Mouse (Mus musculus): ENCODE data around the gene Cadm2. TPM values are rescaled to one million over a fixed set of nuclear protein-coding genes. Genes with fewer than 3 reads are reported as not detected.

The Cadm2 gene
- total RNA-seq, 2 experiments from 2014 or later: not detected

DNA sequence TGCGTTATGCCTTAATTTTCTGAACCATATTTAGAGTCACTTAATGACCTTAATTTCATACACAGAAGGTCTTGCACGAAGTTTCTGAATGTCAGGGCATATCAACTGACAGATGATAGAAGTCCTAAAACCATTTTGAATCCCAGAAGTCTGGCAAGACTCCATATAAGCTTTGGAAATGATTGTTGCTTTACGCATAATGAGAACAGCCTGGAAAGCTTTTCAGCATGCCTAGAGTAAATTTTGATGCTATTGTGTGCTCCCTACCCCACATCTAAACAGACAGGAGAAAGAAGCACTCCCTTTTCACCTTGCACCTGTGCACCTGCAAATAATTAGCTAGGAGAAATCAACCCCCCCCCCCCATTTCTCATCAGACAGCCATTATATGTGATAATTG, 102.4 kb downstream of the Cadm2 start:
- ATAC-seq (replicated peaks; ENCODE audit: low FRiP score, low TSS enrichment, poor library complexity, severe bottlenecking): no peak

DNA sequence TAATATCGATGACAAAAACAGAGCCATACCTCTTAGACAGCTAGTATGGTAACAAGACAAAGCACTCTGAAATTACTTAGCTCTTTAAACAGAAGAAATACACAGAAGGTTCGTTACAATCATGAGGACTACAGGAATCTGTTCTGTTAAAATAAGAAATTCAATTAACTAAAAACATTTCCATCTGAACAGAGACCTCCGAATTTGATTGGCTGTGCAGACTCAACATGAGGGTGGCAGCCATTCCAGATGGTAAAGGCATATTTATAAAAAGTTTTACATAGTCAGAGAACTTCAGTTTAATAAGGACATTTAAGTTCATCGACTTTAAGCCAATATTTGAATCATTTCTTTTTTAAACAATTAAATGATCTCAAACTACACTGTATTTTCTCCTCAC, 105.2 kb downstream of the Cadm2 start:
- ATAC-seq (replicated peaks; ENCODE audit: low FRiP score, low TSS enrichment, poor library complexity, severe bottlenecking): no peak

DNA sequence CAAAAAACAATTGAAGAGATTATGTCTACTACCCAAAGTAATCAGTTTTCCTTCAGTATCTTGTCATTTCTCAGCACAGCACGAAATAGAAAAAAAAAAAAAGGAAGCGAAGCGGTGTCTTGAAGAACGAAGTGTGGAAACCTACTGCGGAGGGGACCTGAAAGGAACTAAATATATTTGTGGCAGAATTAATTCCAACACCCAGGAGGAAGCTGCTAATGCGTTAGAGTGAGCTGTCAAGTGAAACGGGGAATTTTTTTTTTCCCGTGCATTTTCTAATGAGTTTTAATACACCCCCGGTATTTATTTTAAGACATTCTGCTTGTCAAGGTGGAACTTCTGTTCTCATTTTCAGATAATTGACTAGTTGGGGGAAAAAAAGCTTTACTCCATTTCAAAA, 111.6 kb downstream of the Cadm2 start:
- ATAC-seq (replicated peaks; ENCODE audit: low FRiP score, low TSS enrichment, poor library complexity, severe bottlenecking): no peak

DNA sequence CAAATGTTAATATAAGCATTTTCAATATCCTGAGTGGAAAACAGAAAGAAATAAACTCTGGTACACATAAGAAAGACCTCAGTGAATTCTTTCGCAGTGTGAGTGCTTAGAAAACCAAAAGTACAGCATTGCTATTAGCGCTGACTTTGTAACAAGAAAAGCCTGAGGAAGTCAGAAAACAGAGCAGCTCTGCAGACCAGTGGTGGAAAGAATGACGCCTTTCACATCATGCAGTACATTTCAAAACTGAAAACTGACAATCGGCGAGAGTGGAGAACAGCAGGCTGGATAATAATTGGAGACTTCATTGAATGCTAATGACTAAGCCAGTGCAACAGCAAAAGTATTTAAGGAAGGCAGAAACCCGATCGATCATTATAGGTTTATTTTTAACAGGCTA, 138.2 kb downstream of the Cadm2 start:
- ATAC-seq (replicated peaks; ENCODE audit: low FRiP score, low TSS enrichment, poor library complexity, severe bottlenecking): no peak

DNA sequence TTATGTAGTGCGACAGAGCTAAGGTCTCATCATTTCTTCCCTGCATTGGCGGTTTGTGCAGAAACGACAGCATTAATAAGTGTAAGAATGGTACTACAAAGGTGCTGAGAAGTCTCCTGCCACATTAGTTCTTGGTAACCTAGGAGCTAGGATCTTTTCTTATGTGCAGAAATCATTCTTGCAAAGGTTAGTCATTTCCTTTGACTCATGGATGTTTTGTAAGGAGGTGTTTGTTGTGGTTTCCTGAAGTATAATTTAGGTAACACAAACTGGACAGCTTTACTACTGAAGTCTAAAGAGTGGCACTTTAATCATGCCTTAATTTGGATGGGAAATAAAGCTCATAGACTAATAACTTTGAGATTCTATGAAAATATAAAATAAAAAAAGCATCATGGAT, 153.7 kb downstream of the Cadm2 start:
- ATAC-seq (replicated peaks; ENCODE audit: low FRiP score, low TSS enrichment, poor library complexity, severe bottlenecking): no peak

DNA sequence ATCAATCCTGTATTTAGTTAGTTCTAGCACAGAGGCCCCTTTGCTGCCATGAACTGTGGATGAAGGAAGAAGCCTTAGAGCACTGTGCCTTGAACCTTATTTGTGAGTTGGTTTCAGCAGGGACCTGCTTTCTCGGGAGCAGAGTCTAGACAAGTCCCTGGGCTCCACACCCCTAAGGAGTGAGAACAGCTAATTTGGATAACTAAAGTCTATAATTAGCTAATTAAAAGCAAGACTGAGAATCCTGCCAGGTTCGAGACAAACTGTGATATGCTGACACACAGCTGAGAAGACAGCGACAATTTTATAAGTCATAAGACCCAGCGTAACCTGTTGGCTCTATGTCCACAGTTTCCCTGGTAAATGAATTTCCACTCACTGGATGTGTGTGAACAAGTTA, 184.4 kb downstream of the Cadm2 start:
- ATAC-seq (replicated peaks; ENCODE audit: low FRiP score, low TSS enrichment, poor library complexity, severe bottlenecking): no peak

DNA sequence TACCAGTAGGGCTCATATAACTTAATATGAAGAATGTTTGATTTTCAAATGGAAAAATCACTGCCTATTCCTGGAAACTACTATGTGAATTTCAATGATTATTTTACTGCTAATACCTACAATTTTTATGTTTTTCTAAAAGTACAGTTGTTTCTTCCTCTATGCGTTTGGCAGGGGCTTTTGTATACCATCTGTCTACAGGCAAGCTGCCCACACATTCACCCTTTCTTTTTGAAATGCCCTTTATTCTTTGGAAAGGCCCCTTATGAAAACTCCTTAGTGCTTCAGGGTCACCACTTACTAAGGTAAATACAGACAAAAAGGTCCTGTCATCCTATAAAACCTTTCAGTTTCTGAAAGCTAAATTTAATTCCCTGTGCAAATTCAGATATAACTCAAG, 195.3 kb downstream of the Cadm2 start:
- no peak for ATAC-seq (replicated peaks; ENCODE audit: low FRiP score, low TSS enrichment, poor library complexity, severe bottlenecking)

DNA sequence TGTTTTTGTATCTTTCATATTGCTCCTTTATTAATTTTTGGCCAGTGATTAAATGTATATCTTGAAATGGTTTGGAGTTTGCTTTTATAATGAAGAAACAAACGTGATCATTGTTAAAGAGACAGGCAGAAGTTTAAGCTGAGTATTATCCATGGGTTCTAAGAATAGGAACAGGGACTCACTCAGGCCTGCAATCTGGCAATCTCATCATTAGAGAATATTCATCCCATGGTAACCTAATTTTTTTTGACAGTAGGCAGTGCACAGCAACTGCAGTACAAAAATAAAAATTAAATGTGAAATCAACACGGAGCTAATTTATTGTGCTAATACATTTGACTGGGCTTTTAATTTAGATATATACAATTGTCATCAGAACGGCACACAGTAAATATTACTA, 209.8 kb downstream of the Cadm2 start:
- no peak for ATAC-seq (replicated peaks; ENCODE audit: low FRiP score, low TSS enrichment, poor library complexity, severe bottlenecking)

DNA sequence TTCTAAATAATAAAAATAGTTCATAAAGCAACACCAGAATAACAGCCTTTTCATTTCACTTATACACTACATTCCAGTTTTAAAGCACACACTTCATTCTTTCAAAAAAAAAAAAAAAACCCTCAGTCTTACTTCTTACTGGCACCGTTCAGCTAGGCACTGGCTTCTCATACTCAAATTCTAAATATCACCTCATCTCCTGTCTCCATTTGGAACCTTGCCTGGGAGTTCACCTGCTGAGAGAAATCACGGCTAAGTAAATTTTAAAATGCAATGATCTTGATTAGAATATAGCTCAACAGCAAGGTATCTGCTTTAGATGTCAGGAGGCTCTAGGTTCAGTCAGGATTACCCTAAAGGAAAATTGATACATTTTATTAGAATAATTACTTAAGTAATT, 210.2 kb downstream of the Cadm2 start:
- no peak for ATAC-seq (replicated peaks; ENCODE audit: low FRiP score, low TSS enrichment, poor library complexity, severe bottlenecking)

DNA sequence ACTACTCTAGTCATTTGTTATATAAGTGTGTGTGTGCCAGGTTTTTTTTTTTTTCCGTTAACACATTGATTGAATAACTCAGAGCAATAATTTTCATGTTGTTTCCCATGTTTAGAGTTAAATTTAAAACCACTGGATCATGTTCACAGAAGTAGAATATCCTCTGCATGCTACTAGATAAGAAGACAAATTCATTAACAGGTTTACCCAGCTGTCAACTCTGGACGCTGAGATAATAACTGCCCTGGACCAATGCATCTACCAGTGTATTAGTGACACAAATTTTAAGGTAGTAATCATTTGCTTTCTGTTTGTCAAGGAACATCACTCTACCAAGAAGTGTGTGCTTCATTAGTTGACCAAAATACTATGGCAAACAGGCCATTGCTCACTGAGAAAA, 253.0 kb downstream of the Cadm2 start:
- ATAC-seq (replicated peaks; ENCODE audit: low FRiP score, low TSS enrichment, poor library complexity, severe bottlenecking): no peak

DNA sequence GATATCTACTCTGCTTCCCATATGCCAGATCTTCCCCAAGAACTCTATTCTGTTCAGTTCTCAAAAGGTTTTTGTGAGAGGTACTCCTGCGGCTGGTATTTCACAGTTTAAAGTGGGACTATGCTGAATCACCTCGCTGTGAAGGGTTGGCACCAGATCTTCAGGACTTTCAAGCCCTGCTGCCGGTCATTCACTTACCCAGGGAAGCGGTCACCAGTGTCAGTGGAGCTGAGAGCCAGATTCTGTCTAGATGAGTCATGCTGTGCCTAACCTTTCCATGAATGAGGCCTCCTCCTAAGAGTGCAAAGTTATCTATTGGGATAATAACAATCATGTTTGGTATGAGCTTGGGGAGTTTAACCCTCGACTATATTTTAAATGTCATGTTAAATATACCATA, 272.7 kb downstream of the Cadm2 start:
- no peak for ATAC-seq (replicated peaks; ENCODE audit: low FRiP score, low TSS enrichment, poor library complexity, severe bottlenecking)

DNA sequence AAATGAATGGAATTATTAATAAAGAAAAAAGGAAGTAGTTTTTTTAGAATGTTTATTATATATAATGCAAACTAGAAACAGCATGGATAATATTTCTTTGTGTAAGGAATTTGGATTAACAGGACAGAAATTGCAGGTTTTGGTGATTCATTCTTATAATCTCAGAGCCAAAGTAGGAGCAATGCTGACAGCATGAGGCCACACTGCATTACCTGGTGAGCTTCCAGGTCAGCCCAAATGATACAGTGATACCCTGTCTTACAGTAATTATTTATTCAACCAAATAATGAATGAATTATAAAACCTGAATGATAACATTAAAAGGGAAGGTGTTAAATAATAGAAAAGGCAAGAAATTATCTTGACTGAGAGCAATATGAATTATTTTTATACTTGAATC, 273.1 kb downstream of the Cadm2 start:
- no peak for ATAC-seq (replicated peaks; ENCODE audit: low FRiP score, low TSS enrichment, poor library complexity, severe bottlenecking)

DNA sequence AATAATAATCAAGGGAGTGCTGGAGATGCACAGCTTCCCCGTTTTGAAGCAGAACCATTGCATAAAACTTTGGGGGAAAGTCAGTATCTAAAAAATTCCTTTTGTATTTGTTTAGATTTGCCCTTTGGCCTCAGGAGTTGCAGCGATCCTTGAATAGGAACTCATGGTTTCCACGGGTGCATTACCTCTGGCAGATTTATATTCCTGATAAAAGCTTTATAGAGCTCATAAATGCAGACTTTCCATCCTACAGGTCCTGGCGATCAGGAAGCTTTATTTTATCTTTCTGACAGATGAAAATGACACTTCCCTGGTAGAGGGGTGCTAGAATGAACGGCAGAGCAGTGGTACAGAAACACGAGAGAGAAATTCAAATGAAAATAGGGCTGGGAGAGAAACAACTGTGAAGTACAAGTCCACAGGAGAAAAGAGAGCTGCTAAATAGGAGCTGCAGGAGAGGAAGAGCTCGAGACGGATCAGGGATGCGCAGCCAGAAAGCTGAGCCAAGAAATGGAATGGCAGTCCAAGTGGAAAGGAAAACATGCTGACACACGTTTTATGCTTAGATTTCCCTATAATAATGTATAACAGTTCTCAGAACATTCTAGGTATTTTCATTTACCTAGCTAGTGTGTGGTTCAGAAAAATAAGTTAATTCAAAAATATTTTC, 274.0 kb downstream of the Cadm2 start:
- ATAC-seq (replicated peaks; ENCODE audit: low FRiP score, low TSS enrichment, poor library complexity, severe bottlenecking): no peak

DNA sequence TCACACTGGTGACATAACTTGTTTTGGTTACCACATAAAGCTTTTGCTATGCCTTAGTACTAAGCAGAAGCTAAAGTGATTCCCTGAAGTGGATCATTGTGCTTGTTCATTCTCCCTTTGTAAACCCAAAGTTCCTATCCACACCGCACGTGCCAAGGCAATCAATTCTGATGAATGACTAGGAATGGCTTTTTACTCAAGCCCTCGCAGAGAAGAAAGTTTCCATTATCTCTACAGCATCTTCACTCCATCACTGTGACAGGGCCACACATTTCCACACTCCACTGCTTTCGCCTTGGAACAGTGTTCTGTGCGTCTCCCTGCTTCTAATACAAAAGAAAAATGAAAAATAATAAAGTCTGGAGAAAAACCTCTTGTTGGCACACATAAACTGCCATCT, 276.5 kb downstream of the Cadm2 start:
- no peak for ATAC-seq (replicated peaks; ENCODE audit: low FRiP score, low TSS enrichment, poor library complexity, severe bottlenecking)

DNA sequence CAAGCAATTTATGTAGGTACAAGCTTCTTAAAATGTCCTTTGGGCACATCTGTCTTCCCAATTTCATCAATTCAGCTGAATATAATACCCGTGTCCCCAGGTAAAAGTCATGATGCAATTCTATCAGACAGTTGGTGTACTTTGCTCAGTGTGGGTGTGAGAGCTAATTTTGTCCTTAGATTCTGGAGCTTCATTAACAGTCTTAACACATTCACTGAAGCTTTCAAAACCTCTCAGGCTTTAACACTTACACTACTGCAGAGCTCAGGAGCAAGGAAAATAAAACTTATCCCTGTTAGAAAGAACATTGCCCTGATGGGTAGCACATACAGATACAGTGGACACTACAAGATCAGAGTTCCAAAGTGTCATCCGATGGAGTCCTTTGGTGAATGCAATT, 309.7 kb downstream of the Cadm2 start:
- ATAC-seq (replicated peaks; ENCODE audit: low FRiP score, low TSS enrichment, poor library complexity, severe bottlenecking): no peak

DNA sequence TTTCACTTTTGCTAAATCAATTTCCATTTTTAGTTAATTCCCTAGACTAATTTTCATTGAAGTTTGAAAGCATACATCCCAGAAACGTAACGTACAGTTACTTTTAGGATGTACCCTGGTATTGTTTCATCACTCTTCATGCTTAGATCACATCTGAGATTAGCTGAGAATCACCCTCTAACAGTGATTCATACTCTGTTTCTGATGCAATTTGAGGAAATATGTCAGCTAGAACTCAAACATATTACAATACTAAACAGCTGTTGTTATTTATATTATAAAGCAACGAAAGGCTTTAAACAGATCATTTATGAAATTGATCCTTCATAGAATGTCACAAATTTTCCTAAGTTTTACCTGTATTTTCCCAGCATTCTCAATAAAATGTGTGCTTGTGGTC, 336.0 kb downstream of the Cadm2 start:
- ATAC-seq (replicated peaks; ENCODE audit: low FRiP score, low TSS enrichment, poor library complexity, severe bottlenecking): no peak

DNA sequence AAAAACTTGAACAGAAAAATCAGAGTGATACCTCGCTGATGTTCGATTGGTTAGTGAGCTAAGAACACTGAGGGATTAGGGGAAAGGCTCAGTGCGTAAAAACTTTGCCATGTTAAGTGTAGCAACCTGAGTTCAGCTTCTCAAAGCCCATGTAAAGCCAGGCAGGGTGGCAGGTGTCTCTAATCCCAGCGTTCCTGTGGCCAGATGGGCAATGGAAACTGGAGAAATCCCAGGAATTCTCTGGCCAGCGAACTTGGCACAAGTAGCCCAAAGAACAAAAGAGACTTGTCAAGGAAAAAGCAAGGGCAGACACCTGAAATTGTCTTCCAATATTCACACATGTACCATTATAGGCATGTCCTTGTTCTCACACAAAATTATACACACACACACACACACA, 377.1 kb downstream of the Cadm2 start:
- no peak for ATAC-seq (replicated peaks; ENCODE audit: low FRiP score, low TSS enrichment, poor library complexity, severe bottlenecking)

DNA sequence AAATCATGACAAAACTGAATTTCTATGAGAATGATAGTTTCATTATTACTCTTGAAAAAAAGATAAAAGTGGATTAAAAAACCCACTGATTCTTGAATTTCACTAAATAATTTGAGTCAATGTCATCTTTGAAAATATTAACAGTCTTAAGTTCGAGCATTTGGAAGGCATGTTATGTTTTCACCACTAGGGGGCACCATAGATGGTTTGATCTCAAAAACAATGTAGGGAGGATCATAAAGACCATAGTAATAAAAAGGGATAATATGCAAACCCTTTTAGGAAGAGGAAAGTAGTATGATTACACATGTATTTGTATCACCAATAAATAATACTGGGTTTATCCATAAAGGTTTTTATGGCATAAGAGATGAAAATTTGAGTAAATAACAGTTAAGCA, 385.8 kb downstream of the Cadm2 start:
- ATAC-seq (replicated peaks; ENCODE audit: low FRiP score, low TSS enrichment, poor library complexity, severe bottlenecking): no peak

DNA sequence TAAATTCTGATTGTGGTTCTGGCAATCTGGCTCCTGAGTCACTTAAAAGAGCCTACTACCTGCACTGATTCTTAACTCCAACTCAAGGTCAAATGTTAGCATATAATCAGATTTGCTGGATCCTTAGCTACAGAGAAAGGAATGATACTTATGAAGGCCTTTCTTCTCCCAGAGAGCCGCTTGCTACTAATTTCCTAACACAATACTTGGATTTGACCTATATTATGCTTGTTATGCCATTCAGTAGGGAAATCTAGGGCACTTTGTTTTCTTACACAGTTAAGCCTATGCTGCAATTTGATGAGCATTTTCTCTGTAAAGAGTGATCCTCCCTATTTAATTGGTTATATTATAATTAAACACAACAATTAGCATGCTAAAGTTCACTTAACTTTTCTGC, 394.0 kb downstream of the Cadm2 start:
- no peak for ATAC-seq (replicated peaks; ENCODE audit: low FRiP score, low TSS enrichment, poor library complexity, severe bottlenecking)

DNA sequence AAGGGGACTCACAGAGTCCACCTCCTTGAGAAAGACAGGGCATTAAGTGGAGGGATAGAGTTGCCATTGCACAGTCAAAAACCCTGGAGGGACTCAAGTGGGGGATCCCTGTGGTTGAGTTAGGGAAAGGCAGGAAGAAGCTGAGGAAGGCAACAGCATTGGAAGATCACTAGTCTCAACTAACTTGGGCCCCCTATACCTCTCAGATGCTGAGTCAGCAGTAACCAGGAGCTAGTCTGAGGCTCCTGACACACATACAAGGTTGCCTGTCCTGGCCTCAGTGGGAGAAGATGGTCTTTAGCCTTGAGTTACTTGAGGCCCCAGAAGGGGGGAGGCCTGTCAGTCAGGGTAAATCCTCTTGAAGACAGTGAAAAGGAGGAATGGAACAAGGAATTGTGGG, 417.4 kb downstream of the Cadm2 start:
- no peak for ATAC-seq (replicated peaks; ENCODE audit: low FRiP score, low TSS enrichment, poor library complexity, severe bottlenecking)

DNA sequence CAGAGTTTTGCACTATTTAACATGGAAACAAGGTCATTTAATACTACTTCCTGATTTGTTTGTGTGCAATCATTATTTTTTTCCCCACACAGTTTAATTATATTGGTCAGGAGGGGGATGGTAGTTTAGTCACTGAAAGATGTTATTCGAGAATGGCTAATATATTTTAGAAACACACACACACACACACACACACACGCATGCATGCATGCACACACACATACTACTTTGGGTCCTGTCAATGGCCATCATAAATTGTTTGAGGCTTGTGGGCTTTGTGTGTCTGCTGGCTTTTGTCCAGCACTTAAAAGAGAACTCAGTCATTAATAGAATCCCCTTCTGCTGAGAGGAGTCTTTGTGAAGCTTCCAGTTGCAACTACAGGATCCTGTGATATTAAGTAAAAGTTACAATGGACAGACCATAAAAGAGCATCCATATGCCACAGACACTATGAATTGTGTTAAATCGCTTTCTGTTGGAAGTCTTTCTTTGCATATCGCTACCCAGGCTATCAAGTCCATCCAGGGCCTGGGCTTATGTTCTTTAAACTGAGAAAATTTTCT, 427.8 kb downstream of the Cadm2 start:
- no peak for ATAC-seq (replicated peaks; ENCODE audit: low FRiP score, low TSS enrichment, poor library complexity, severe bottlenecking)

DNA sequence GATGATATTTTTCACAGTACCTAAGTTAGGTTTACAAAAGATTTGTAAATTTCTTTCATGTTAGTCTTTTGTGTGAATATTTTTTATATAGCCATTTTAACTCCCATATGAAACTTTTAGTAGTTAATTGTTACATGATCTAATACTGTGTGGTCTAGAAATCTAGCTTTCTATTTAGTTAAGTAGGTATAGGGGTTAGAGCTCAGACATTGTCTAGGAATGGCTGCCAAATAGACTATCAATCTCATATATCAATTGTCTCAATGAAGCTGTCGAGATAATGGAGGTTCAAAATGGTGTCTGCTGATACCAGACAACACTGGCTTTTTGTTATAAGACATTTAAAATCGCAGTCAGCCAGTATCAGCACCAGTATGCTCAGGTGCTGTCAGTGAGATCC, 428.3 kb downstream of the Cadm2 start:
- no peak for ATAC-seq (replicated peaks; ENCODE audit: low FRiP score, low TSS enrichment, poor library complexity, severe bottlenecking)

Measured in megakaryocyte-erythroid progenitor cell, adult 5-6 weeks (primary cell).